Mouse (Mus musculus): Measurements from ENCODE around the gene Msmb. TPM values are rescaled to one million over a fixed set of nuclear protein-coding genes. Genes with fewer than 3 reads are reported as not detected.

Gene Msmb
- total RNA-seq (2023): not detected in 2 replicates

DNA sequence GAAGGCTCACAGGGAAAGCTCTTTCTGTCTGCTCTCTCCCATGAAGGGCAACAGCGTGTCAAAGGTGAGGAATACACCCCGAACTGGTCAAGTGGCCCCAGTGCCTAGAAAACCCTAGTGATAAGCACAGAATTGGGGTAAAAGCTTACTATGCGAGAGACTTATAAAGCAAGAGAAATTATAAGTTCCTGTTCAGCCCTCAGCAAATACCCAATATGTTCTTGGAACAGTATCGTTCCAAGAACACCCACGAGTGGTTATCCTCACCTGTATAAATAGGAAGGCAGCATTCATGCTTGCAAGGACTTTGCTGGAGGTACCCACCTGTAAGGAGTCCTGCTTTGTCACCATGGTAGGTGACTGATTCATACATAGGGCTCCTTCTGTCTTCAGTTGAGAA is at the start of gene Msmb:
TSS of gene Msmb (plus strand) at position 301 of the 400 bp plus-strand sequence.

GRCm38 (mm10) chr14:32159690-32160246 is 17.9 kb downstream of the Msmb start, which contains the start of gene Ncoa4:
Gene Ncoa4, plus strand, starts transcription at chr14:32159865.

DNA sequence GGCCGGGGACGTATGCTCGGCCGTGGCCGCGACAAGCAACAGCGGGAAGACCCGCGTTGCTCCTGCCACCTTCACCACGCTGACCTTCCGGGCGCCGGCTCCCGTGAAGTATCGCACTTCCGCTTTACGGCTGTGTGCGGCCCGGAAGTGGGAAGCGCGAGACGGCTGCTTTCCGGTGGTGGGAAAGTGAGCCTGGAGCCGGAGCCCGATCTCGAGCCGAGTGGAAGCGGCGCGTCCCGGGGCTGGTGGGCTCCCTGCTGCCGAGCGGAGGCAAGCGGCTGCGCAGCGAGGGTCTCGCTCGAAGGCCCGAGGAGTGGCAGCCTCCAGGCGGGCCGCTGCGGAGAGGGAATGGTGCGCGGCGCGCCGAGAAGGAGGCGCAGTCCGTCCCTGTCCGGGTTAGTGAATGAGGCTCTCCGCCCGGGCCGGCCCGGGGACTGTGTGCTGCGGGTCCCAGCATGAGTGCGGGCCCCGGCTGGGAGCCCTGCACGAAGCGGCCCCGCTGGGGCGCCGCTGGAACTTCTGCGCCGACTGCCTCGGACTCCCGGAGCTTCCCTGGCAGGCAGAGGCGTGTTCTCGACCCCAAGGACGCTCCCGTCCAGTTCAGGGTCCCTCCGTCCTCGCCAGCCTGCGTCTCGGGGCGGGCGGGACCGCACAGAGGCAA is 60.1 kb downstream of the Msmb start, which contains the start of the genes Timm23 and Parg:
TSS of gene Timm23 (minus strand) at position 108 of the 661 bp plus-strand sequence.
TSS of gene Parg (plus strand) at position 159 of the 661 bp plus-strand sequence.

Other genes with a start within 250 kb of the Msmb start
- gene Galnt15, start 113.0 kb upstream of the Msmb start, total RNA-seq (2023): not detected in 2 replicates
- gene Oxnad1, start 56.6 kb upstream of the Msmb start, total RNA-seq (2023): 4.5 and 5.1 TPM in 2 replicates
- 90.2 and 97.3 TPM in 2 replicates for gene Dph3, start 56.3 kb upstream of the Msmb start, total RNA-seq (2023)
- gene Ncoa4, start 17.8 kb downstream of the Msmb start, total RNA-seq (2023): 175 and 188 TPM in 2 replicates
- 45.6 and 51.2 TPM in 2 replicates for gene Timm23, start 59.9 kb downstream of the Msmb start, total RNA-seq (2023)
- gene Parg, start 59.9 kb downstream of the Msmb start, total RNA-seq (2023): 35.6 and 38.7 TPM in 2 replicates
- gene Ogdhl, start 180.0 kb downstream of the Msmb start, total RNA-seq (2023): not detected in 2 replicates
- not detected in 2 replicates for gene 1700024G13Rik, start 246.4 kb downstream of the Msmb start, total RNA-seq (2023)

Data from neutrophil, adult 65 days (primary cell).